Mouse (Mus musculus) kidney, adult 2 months (tissue): ENCODE results near the gene Rrad. TPM values are rescaled to one million over a fixed set of nuclear protein-coding genes. Genes with fewer than 3 reads are reported as not detected.

Experiments
- DNase-seq: peaks from one replicate; pipeline ENCODE4 v3.0.0; 2021
- H3K27ac ChIP-seq: fragments of 200-500 bp; 2 replicates; pipeline ENCODE4 v1.5.1; 2012; ENCODE audit warnings: low read depth, low read length, control low read depth, inconsistent platforms; ENCODE audit not compliant: insufficient read depth
- H3K27me3 ChIP-seq: fragments of 200-500 bp; replicated peaks from 2 replicates; pipeline ENCODE4 v1.6.1; 2012; ENCODE audit warnings: mild to moderate bottlenecking, moderate library complexity, low read length, inconsistent platforms; ENCODE audit not compliant: control insufficient read depth, insufficient read depth
- H3K36me3 ChIP-seq: fragments of 200-500 bp; 2 replicates; pipeline ENCODE4 v1.6.1; 2012; ENCODE audit warnings: mild to moderate bottlenecking, moderate library complexity, low read length, inconsistent platforms; ENCODE audit not compliant: control insufficient read depth, insufficient read depth
- H3K4me1 ChIP-seq: fragments of 200-500 bp; 2 replicates; pipeline ENCODE4 v1.6.1; 2011; ENCODE audit warnings: low read length; ENCODE audit not compliant: control insufficient read depth, insufficient read depth
- H3K4me3 ChIP-seq: fragments of 200-500 bp; 2 replicates; pipeline ENCODE4 v1.5.1; 2011; ENCODE audit warnings: mild to moderate bottlenecking, low read depth, low read length, control low read depth; ENCODE audit not compliant: insufficient read depth
- CTCF ChIP-seq: fragments of 200-500 bp; conservative IDR thresholded peaks from 2 replicates; pipeline ENCODE4 v1.5.1; 2011; ENCODE audit warnings: low read depth, mild to moderate bottlenecking, control low read depth, low read length, moderate library complexity, mixed read lengths; ENCODE audit not compliant: insufficient read depth, insufficient read length
- POLR2A ChIP-seq: fragments of 200-500 bp; IDR thresholded peaks from one replicate; pipeline ENCODE4 v1.6.1; 2011; ENCODE audit warnings: low read depth, low read length, control low read depth
- WGBS: fragments of 180-500 bp; shearing (Covaris S2); methylation state at CpG from one replicate; pipeline ENCODE4 v1.1.7; 2018; 5-methylcytosine and 5-hydroxymethylcytosine counted together
- polyA plus RNA-seq: library from polyadenylated mRNA; depleted of rRNA; stranded (reverse); fragments of >200 nt; gene quantifications from 2 replicates; pipeline ENCODE4 v1.2.3, GENCODE M21; 2012

The Rrad gene
- polyA plus RNA-seq, 1 experiment = 5.8 TPM

- H3K36me3 ChIP-seq = no peaks in the 10 kb centered on the region
- peaks cover 25% of the 10 kb centered on the region for H3K4me1 ChIP-seq
- no peaks in the 10 kb centered on the region for H3K27me3 ChIP-seq
- WGBS = 37% methylated on average over 7 of the region's 7 CpGs
- TF ChIP-seq CTCF = no peak
- no peak for TF ChIP-seq POLR2A
- H3K27ac ChIP-seq = no peak overlapping the region
- DNase-seq = no peak
- H3K4me3 ChIP-seq = no peak overlapping the region
These were observed 29.7 kb downstream of the Rrad start for GRCm38 (mm10) chr8:104601386-104601785.

- Histone ChIP-seq H3K36me3 (peaks cover 8% of the 10 kb centered on the region; the same call in 1 of the 2 replicates), H3K4me1 (peaks cover 43% of the 10 kb centered on the region; the same call in 1 of the 2 replicates), H3K27me3 (no peaks in the 10 kb centered on the region), H3K4me3 (no peak overlapping the region), H3K27ac (peak overlapping the region; percentile 73)
- no peak for TF ChIP-seq POLR2A
- TF ChIP-seq CTCF = 0 out of 2 replicates have a peak, but pooled peaks have one; percentile 1
- peak; percentile 89 for DNase-seq
- WGBS = 12% methylated on average over 6 of the region's 6 CpGs
These were observed 32.6 kb downstream of the Rrad start for GRCm38 (mm10) chr8:104598496-104598895.

GRCm38 (mm10) chr8:104597656-104598055, 33.5 kb downstream of the Rrad start:
- H3K4me3 ChIP-seq = no peak overlapping the region
- peaks cover 8% of the 10 kb centered on the region; the same call in 1 of the 2 replicates for H3K36me3 ChIP-seq
- WGBS = 51% methylated on average over 6 of the region's 6 CpGs
- no peaks in the 10 kb centered on the region for H3K27me3 ChIP-seq
- peak overlapping the region; percentile 75 for H3K27ac ChIP-seq
- no peak for TF ChIP-seq POLR2A
- no peak for TF ChIP-seq CTCF
- peaks cover 45% of the 10 kb centered on the region; the same call in 1 of the 2 replicates for H3K4me1 ChIP-seq
- DNase-seq = peak; percentile 82

GRCm38 (mm10) chr8:104595773-104596536, 35.2 kb downstream of the Rrad start:
- Histone ChIP-seq H3K36me3 (peaks cover 8% of the 10 kb centered on the region; the same call in 1 of the 2 replicates), H3K27ac (peak overlapping the region; percentile 75), H3K4me3 (no peak overlapping the region), H3K4me1 (peaks cover 37% of the 10 kb centered on the region; the same call in 1 of the 2 replicates), H3K27me3 (no peaks in the 10 kb centered on the region)
- peak; percentile 82 for DNase-seq
- WGBS = 30% methylated on average over 21 of the region's 21 CpGs
- no peak for TF ChIP-seq CTCF
- TF ChIP-seq POLR2A = no peak

GRCm38 (mm10) chr8:104594611-104595362, 36.3 kb downstream of the Rrad start:
- WGBS = 76% methylated on average over 19 of the region's 19 CpGs
- Histone ChIP-seq H3K4me1 (peaks cover 37% of the 10 kb centered on the region; the same call in 1 of the 2 replicates), H3K36me3 (peaks cover 8% of the 10 kb centered on the region; the same call in 1 of the 2 replicates), H3K27ac (no peak overlapping the region), H3K4me3 (no peak overlapping the region), H3K27me3 (no peaks in the 10 kb centered on the region)
- TF ChIP-seq CTCF = no peak
- TF ChIP-seq POLR2A = no peak
- DNase-seq = no peak

GRCm38 (mm10) chr8:104593536-104594325, 37.4 kb downstream of the Rrad start:
- no peaks in the 10 kb centered on the region for H3K27me3 ChIP-seq
- peaks cover 29% of the 10 kb centered on the region; the same call in 1 of the 2 replicates for H3K4me1 ChIP-seq
- peaks cover 8% of the 10 kb centered on the region; the same call in 1 of the 2 replicates for H3K36me3 ChIP-seq
- peak overlapping the region; percentile 30 for H3K27ac ChIP-seq
- no peak overlapping the region for H3K4me3 ChIP-seq
- no peak for TF ChIP-seq POLR2A
- no peak for TF ChIP-seq CTCF
- 87% methylated on average over 31 of the region's 31 CpGs for WGBS
- DNase-seq = no peak
